Mouse (Mus musculus): Measurements from ENCODE around the gene Dnttip1. TPM values are rescaled to one million over a fixed set of nuclear protein-coding genes. Genes with fewer than 3 reads are reported as not detected.
A peak's percentile ranks its signal among the peaks of the same experiment; 100 is the strongest.

Dnttip1 gene
- polyA plus RNA-seq, 1 experiment, result 16.3 TPM

DNA sequence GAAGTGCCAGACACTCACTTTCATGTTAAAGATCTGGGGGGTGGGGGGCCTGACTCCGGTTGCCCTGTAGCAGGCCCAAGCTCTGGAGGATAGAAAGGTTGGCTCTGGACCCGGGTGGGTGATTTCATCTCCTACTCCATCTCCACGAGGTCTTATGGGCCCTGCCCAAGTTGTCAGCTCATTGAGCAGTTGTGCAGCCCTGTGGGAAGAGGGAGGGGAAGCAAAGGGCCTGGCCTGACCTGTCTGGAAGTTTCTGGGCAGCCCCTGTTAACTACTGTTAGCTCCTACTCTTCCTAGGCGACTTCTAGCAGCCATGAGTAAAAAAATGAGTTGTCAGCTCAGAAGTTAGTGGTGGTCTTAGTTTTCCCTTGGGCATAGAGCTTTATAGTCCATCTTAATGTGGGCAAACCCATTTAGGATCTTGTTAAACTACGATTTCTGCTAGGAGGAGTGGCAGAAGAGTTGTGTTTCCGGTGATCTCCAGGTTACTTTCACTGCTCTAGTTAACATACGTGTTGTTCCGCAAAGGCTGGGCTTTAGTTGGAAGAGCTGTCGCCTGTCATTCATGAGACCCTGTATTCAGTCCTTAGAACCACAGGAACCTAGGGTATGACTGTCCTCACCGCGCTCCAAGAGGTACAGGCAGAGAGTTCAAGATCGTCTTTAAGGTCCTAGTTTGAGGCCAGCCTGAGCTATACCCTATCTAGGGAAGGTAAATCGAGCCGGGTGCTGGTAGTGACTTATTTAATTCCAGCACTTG is 27.6 kb downstream of the Dnttip1 start:
- TF ChIP-seq TAL1 (IDR thresholded peaks at IDR 0.05; ENCODE audit: low read length) (no peak), GATA1 (IDR thresholded peaks at IDR 0.05; ENCODE audit: low read length) (no peak)
- peaks cover 27% of the 10 kb centered on the region for H3K27me3 ChIP-seq (ENCODE audit: control insufficient read depth)
- peaks cover 59% of the 10 kb centered on the region for H3K36me3 ChIP-seq (ENCODE audit: control insufficient read depth)
- peaks cover 64% of the 10 kb centered on the region for H3K4me1 ChIP-seq (ENCODE audit: control insufficient read depth)
- peak overlapping the region; percentile 74 for H3K4me3 ChIP-seq (replicated peaks)
- peaks cover 4% of the 10 kb centered on the region; the same call in 1 of the 2 replicates for H3K9me3 ChIP-seq (ENCODE audit: control insufficient read depth, low read length)

- Histone ChIP-seq H3K4me3 (replicated peaks) (peak overlapping the region; percentile 74), H3K36me3 (ENCODE audit: control insufficient read depth) (peaks cover 57% of the 10 kb centered on the region), H3K27me3 (ENCODE audit: control insufficient read depth) (peaks cover 32% of the 10 kb centered on the region), H3K4me1 (ENCODE audit: control insufficient read depth) (peaks cover 63% of the 10 kb centered on the region), H3K9me3 (ENCODE audit: control insufficient read depth, low read length) (peaks cover 4% of the 10 kb centered on the region; the same call in 1 of the 2 replicates)
- TF ChIP-seq TAL1 (IDR thresholded peaks at IDR 0.05; ENCODE audit: low read length), result no peak
- peak; percentile 71 for TF ChIP-seq GATA1 (IDR thresholded peaks at IDR 0.05; ENCODE audit: low read length)
These were observed 28.2 kb downstream of the Dnttip1 start for GRCm38 (mm10) chr2:164773989-164774364.

GRCm38 (mm10) chr2:164776130-164776529 is 30.3 kb downstream of the Dnttip1 start:
- H3K36me3 ChIP-seq (ENCODE audit: control insufficient read depth), result peaks cover 43% of the 10 kb centered on the region
- peaks cover 49% of the 10 kb centered on the region for H3K27me3 ChIP-seq (ENCODE audit: control insufficient read depth)
- TF ChIP-seq TAL1 (IDR thresholded peaks at IDR 0.05; ENCODE audit: low read length), result no peak
- no peak for TF ChIP-seq GATA1 (IDR thresholded peaks at IDR 0.05; ENCODE audit: low read length)
- H3K9me3 ChIP-seq (ENCODE audit: control insufficient read depth, low read length), result peaks cover 4% of the 10 kb centered on the region; the same call in 1 of the 2 replicates
- peaks cover 54% of the 10 kb centered on the region for H3K4me1 ChIP-seq (ENCODE audit: control insufficient read depth)
- no peak overlapping the region for H3K4me3 ChIP-seq (replicated peaks)

GRCm38 (mm10) chr2:164776801-164777200 is 31.0 kb downstream of the Dnttip1 start:
- Histone ChIP-seq H3K4me1 (ENCODE audit: control insufficient read depth) (peaks cover 47% of the 10 kb centered on the region), H3K9me3 (ENCODE audit: control insufficient read depth, low read length) (peaks cover 4% of the 10 kb centered on the region; the same call in 1 of the 2 replicates), H3K36me3 (ENCODE audit: control insufficient read depth) (peaks cover 36% of the 10 kb centered on the region), H3K4me3 (replicated peaks) (no peak overlapping the region), H3K27me3 (ENCODE audit: control insufficient read depth) (peaks cover 55% of the 10 kb centered on the region)
- TF ChIP-seq GATA1 (IDR thresholded peaks at IDR 0.05; ENCODE audit: low read length), result no peak

DNA sequence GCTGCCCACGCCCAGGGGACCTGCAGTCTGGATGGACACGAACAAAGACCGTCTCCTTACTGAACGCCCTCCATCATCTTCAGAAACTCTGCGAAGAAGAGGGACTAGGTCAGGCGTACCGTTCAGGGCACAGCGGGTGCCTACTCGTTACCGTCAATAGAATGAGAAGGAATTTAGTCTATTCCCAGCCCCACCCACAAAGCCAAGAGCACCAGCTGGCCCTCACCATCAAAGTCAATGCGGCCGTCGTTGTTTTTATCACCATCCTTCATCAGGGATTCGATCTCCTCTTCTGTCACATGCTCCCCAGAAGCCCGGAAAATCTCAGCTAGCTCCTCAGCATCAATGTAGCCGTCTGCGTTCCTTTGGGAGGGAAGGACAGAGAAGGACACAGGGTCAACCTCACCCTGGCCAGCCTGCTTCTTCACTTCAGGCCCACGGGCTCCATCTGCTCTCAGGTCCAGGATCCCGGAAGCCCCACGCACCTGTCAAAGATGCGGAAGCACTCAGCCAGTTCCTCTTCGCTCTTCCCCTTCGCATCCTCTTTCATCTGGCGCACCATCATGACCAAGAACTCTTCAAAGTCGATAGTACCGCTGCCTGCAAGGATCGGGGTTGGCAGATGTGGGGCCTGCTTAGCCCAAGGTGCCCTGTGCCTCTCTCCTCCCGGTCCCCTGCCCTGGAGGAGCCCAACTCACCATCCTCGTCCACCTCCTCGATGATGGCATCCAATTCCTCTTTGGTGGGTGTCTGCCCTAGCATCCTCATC is 31.6 kb downstream of the Dnttip1 start:
- Histone ChIP-seq H3K4me3 (replicated peaks) (no peak overlapping the region), H3K4me1 (ENCODE audit: control insufficient read depth) (peaks cover 43% of the 10 kb centered on the region), H3K9me3 (ENCODE audit: control insufficient read depth, low read length) (peaks cover 4% of the 10 kb centered on the region; the same call in 1 of the 2 replicates), H3K36me3 (ENCODE audit: control insufficient read depth) (peaks cover 30% of the 10 kb centered on the region), H3K27me3 (ENCODE audit: control insufficient read depth) (peaks cover 61% of the 10 kb centered on the region)
- no peak for TF ChIP-seq TAL1 (IDR thresholded peaks at IDR 0.05; ENCODE audit: low read length)
- no peak for TF ChIP-seq GATA1 (IDR thresholded peaks at IDR 0.05; ENCODE audit: low read length)

GRCm38 (mm10) chr2:164778015-164778287 is 32.2 kb downstream of the Dnttip1 start:
- peaks cover 25% of the 10 kb centered on the region for H3K36me3 ChIP-seq (ENCODE audit: control insufficient read depth)
- no peak for TF ChIP-seq GATA1 (IDR thresholded peaks at IDR 0.05; ENCODE audit: low read length)
- no peak for TF ChIP-seq TAL1 (IDR thresholded peaks at IDR 0.05; ENCODE audit: low read length)
- H3K4me3 ChIP-seq (replicated peaks), result no peak overlapping the region
- H3K4me1 ChIP-seq (ENCODE audit: control insufficient read depth), result peaks cover 38% of the 10 kb centered on the region
- peaks cover 4% of the 10 kb centered on the region; the same call in 1 of the 2 replicates for H3K9me3 ChIP-seq (ENCODE audit: control insufficient read depth, low read length)
- peaks cover 66% of the 10 kb centered on the region for H3K27me3 ChIP-seq (ENCODE audit: control insufficient read depth)

DNA sequence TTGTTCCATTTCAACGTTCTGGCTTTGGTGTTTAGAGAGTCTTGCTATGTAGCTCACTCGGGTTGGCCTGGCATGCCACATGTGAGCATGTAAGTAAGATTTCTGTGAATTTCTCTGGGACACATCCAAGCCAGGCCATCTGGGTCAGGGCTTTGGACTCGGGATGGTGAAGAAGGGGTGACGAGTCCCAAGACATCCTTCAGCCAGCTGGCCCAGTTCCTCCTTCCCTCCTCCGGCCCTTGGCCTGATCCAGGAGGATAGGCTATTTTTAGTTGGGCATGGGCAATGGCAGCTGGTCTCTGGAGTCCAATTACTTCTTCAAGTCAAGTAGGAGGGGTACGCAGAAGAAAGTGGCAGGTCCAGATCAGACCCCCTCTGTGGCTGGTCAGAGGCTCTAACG is 33.0 kb downstream of the Dnttip1 start:
- TF ChIP-seq GATA1 (IDR thresholded peaks at IDR 0.05; ENCODE audit: low read length) (no peak), TAL1 (IDR thresholded peaks at IDR 0.05; ENCODE audit: low read length) (no peak)
- peaks cover 73% of the 10 kb centered on the region for H3K27me3 ChIP-seq (ENCODE audit: control insufficient read depth)
- H3K4me3 ChIP-seq (replicated peaks), result no peak overlapping the region

GRCm38 (mm10) chr2:164779481-164780086 is 33.8 kb downstream of the Dnttip1 start, which contains the start of gene Tnnc2:
Gene Tnnc2, minus strand, starts transcription at chr2:164779967.
- Histone ChIP-seq H3K27me3 (ENCODE audit: control insufficient read depth) (peaks cover 81% of the 10 kb centered on the region), H3K9me3 (ENCODE audit: control insufficient read depth, low read length) (peaks cover 4% of the 10 kb centered on the region; the same call in 1 of the 2 replicates), H3K36me3 (ENCODE audit: control insufficient read depth) (peaks cover 8% of the 10 kb centered on the region), H3K4me3 (replicated peaks) (no peak within 1 kb of the TSS), H3K4me1 (ENCODE audit: control insufficient read depth) (peaks cover 30% of the 10 kb centered on the region)
- no peak for TF ChIP-seq GATA1 (IDR thresholded peaks at IDR 0.05; ENCODE audit: low read length)
- no peak for TF ChIP-seq TAL1 (IDR thresholded peaks at IDR 0.05; ENCODE audit: low read length)

More for the DNA sequence above, 33.0 kb downstream of the Dnttip1 start:
- H3K4me1 ChIP-seq (ENCODE audit: control insufficient read depth), result peaks cover 31% of the 10 kb centered on the region
- peaks cover 4% of the 10 kb centered on the region; the same call in 1 of the 2 replicates for H3K9me3 ChIP-seq (ENCODE audit: control insufficient read depth, low read length)
- peaks cover 16% of the 10 kb centered on the region for H3K36me3 ChIP-seq (ENCODE audit: control insufficient read depth)

GRCm38 (mm10) chr2:164781876-164782275 is 36.1 kb downstream of the Dnttip1 start:
- Histone ChIP-seq H3K9me3 (ENCODE audit: control insufficient read depth, low read length) (peaks cover 4% of the 10 kb centered on the region; the same call in 1 of the 2 replicates), H3K4me1 (ENCODE audit: control insufficient read depth) (peaks cover 38% of the 10 kb centered on the region), H3K27me3 (ENCODE audit: control insufficient read depth) (peaks cover 93% of the 10 kb centered on the region), H3K4me3 (replicated peaks) (no peak overlapping the region), H3K36me3 (ENCODE audit: control insufficient read depth) (no peaks in the 10 kb centered on the region)
- TF ChIP-seq TAL1 (IDR thresholded peaks at IDR 0.05; ENCODE audit: low read length), result no peak
- no peak for TF ChIP-seq GATA1 (IDR thresholded peaks at IDR 0.05; ENCODE audit: low read length)

Data from erythroblast, embryonic 14.5 days (primary cell).